Mouse (Mus musculus): ENCODE results near the gene Cntnap2. TPM values are rescaled to one million over a fixed set of nuclear protein-coding genes. Genes with fewer than 3 reads are reported as not detected.

Cntnap2 gene
- polyA plus RNA-seq, 1 experiment from 2014 or later = 0.55 TPM

- Histone ChIP-seq H3K4me3 (ENCODE audit: control insufficient read depth in 1 of 2, insufficient read depth in 1 of 2, low read depth in 1 of 2, low read length in 2 of 2) (no peak overlapping the region), H3K4me2 (ENCODE audit: low read length) (no peak overlapping the region), H3K9me3 (ENCODE audit: control insufficient read depth, low read length) (peaks cover 4% of the 10 kb centered on the region; the same call in 1 of the 2 replicates), H3K27me3 (ENCODE audit: control insufficient read depth, insufficient read depth, low read length) (no peaks in the 10 kb centered on the region), H3K27ac (replicated peaks in 1 of 2; ENCODE audit: control insufficient read depth in 1 of 2, insufficient read depth in 1 of 2, low read depth in 2 of 2, low read length in 2 of 2) (no peak overlapping the region), H3K36me3 (ENCODE audit: control insufficient read depth, insufficient read depth, low read length) (no peaks in the 10 kb centered on the region), H3K9ac (ENCODE audit: low read length) (no peak overlapping the region), H3K4me1 (ENCODE audit: control insufficient read depth in 2 of 2, insufficient read depth in 2 of 2, low read length in 2 of 2) (no peaks in the 10 kb centered on the region)
- 83% methylated on average over 8 of the region's 8 CpGs for WGBS
- ATAC-seq (ENCODE audit: insufficient number of reproducible peaks, insufficient read depth, low FRiP score, low read depth) = no peak
These were observed 2291.0 kb downstream of the Cntnap2 start for GRCm38 (mm10) chr6:47350100-47350690.

Measured in heart, embryonic 14.5 days (tissue).